8 mouse cellular contexts compared by ENCODE assay signal in genomic region chr14:74899953-74900704, GRCm38 (mm10). TPM values are rescaled to one million over a fixed set of nuclear protein-coding genes. Genes with fewer than 3 reads are reported as not detected.
DNase-seq lines count a peak whose midpoint lies in the region; ATAC-seq and TF ChIP-seq lines count a peak whose summit lies in the region.
"Had no signal": no experiment of that assay in that cellular context is flagged by ENCODE, and none has a peak within 500 bp of the region (broad histone marks: within the 10 kb centered on the region; RNA-seq: fewer than 3 reads in every experiment).

No protein-coding gene starts in this region.

- no peaks in the 10 kb centered on the region for H3K9me3 ChIP-seq in kidney, embryonic 15.5 days (replicated peaks)
- H3K9me3 ChIP-seq in heart, embryonic 13.5 days, result no peaks in the 10 kb centered on the region

- H3K4me1 ChIP-seq in kidney, embryonic 15.5 days, result peaks cover 21% of the 10 kb centered on the region; the same call in 1 of the 2 replicates
- H3K4me1 ChIP-seq in heart, embryonic 13.5 days, result peaks cover 54% of the 10 kb centered on the region
- H3K4me1 ChIP-seq in thymus, adult 2 months (replicated peaks; ENCODE audit: control insufficient read depth, insufficient read depth, low read length), result peaks cover 11% of the 10 kb centered on the region; the same call in 1 of the 2 replicates

- peak; percentile 57 for DNase-seq in kidney, postnatal 10 days
- DNase-seq in heart, adult 11 months, result peak; percentile 97
- DNase-seq in lung, postnatal 14 days, result peak; percentile 62
- no peak for DNase-seq in thymus, adult 2 months
- no peak for DNase-seq in layer of hippocampus, postnatal 10 days (ENCODE audit: low spot score in 2 of 2)

- H3K27me3 ChIP-seq in kidney, embryonic 15.5 days, result no peaks in the 10 kb centered on the region
- H3K27me3 ChIP-seq in heart, embryonic 13.5 days (replicated peaks), result no peaks in the 10 kb centered on the region
- H3K27me3 ChIP-seq in thymus, adult 2 months (ENCODE audit: control insufficient read depth, insufficient read depth, low read length), result no peaks in the 10 kb centered on the region

- 72% methylated on average over 13 of the region's 13 CpGs for WGBS in kidney, embryonic 15.5 days
- WGBS in heart, embryonic 13.5 days, result 11% methylated on average over 13 of the region's 13 CpGs
- 93% methylated on average over 13 of the region's 13 CpGs for WGBS in thymus, adult 2 months

- no peak for TF ChIP-seq POLR2A in thymus, adult 2 months (IDR thresholded peaks at IDR 0.05; ENCODE audit: control insufficient read depth, extremely low read depth, insufficient read depth, low read length, poor library complexity)

- no peak overlapping the region for H3K4me2 ChIP-seq in kidney, embryonic 15.5 days
- H3K4me2 ChIP-seq in heart, embryonic 13.5 days, result peak overlapping the region; percentile 53

- no peak for TF ChIP-seq CTCF in thymus, adult 2 months (IDR thresholded peaks at IDR 0.05; ENCODE audit: borderline replicate concordance, control insufficient read depth, extremely low read depth, insufficient read depth, low read length, poor library complexity)

- no peak overlapping the region for H3K9ac ChIP-seq in kidney, embryonic 15.5 days
- peak overlapping the region; percentile 62 for H3K9ac ChIP-seq in heart, embryonic 13.5 days

- no peak overlapping the region for H3K4me3 ChIP-seq in kidney, embryonic 15.5 days (replicated peaks)
- H3K4me3 ChIP-seq in heart, embryonic 13.5 days, result no peak overlapping the region
- H3K4me3 ChIP-seq in thymus, adult 2 months (ENCODE audit: control insufficient read depth, insufficient read depth, low read length), result no peak overlapping the region
- H3K4me3 ChIP-seq: myocyte had no signal

- no peak for ATAC-seq in kidney, embryonic 15.5 days (replicated peaks; ENCODE audit: low FRiP score)
- peak; percentile 38; the same call in 1 of the 2 replicates for ATAC-seq in heart, embryonic 13.5 days (ENCODE audit: extremely low read depth, insufficient number of reproducible peaks, low FRiP score, low TSS enrichment)

- H3K36me3 ChIP-seq in kidney, embryonic 15.5 days, result no peaks in the 10 kb centered on the region
- H3K36me3 ChIP-seq in heart, embryonic 13.5 days, result no peaks in the 10 kb centered on the region
- no peaks in the 10 kb centered on the region for H3K36me3 ChIP-seq in thymus, adult 2 months (ENCODE audit: control insufficient read depth, insufficient read depth, low read length)

- H3K27ac ChIP-seq in kidney, embryonic 15.5 days, result no peak overlapping the region
- H3K27ac ChIP-seq in heart, embryonic 13.5 days (replicated peaks), result peak overlapping the region; percentile 91
- H3K27ac ChIP-seq in thymus, adult 2 months (ENCODE audit: control insufficient read depth, insufficient read depth, low read length), result no peak overlapping the region

RNA-seq across cellular contexts. Expression of gene Lrch1, which starts 47.5 kb away (rescaled TPM):
- 20.1 and 20.8 TPM in 2 replicates for polyA plus RNA-seq in kidney, embryonic 15.5 days (2015; fragmentation: Nextera tagmentation; extraction: Ambion mirVana)
- polyA plus RNA-seq in heart, embryonic 13.5 days (2015; fragmentation: Nextera tagmentation; extraction: Ambion mirVana), result 9.1 and 10.4 TPM in 2 replicates
- polyA plus RNA-seq in thymus, adult 2 months (2012; rRNA removed), result 27.5 and 30.1 TPM in 2 replicates
- 10 to 100 TPM; 33.8 to 35.5 TPM for total RNA-seq in layer of hippocampus, postnatal 10 days (2021)

Comparison
In these comparisons a context has a peak if more than half of its experiments do, and no peak if none do; other contexts are left out.
1. DNase-seq: peak in kidney, postnatal 10 days (single experiment), heart, adult 11 months (single experiment) and lung, postnatal 14 days (single experiment); none in thymus, adult 2 months (single experiment) and layer of hippocampus, postnatal 10 days (0 of 2).